Mouse (Mus musculus) frontal cortex, adult (tissue): ENCODE data around the gene Gch1.

Source experiments
- ATAC-seq: cut with Nextera tagmentation; 2 replicates; pipeline ENCODE4 v1.9.2; 2017; ENCODE audit warnings: mild to moderate bottlenecking, moderate library complexity, mixed read lengths; ENCODE audit not compliant: low TSS enrichment

The Gch1 gene

GRCm38 (mm10) chr14:47206601-47207000, 17.4 kb upstream of the Gch1 start:
- no peak for ATAC-seq

- ATAC-seq = no peak
These were observed 16.2 kb upstream of the Gch1 start for GRCm38 (mm10) chr14:47205270-47205972.

- ATAC-seq = no peak
These were observed 8.1 kb upstream of the Gch1 start for GRCm38 (mm10) chr14:47197340-47197739.

GRCm38 (mm10) chr14:47196711-47197110, 7.5 kb upstream of the Gch1 start:
- no peak for ATAC-seq

GRCm38 (mm10) chr14:47194096-47194495, 4.9 kb upstream of the Gch1 start:
- ATAC-seq = no peak

GRCm38 (mm10) chr14:47193506-47193905, 4.3 kb upstream of the Gch1 start:
- ATAC-seq = no peak

- ATAC-seq = no peak
These were observed 2.6 kb upstream of the Gch1 start for GRCm38 (mm10) chr14:47191861-47192260.

- no peak for ATAC-seq
These were observed 1.4 kb upstream of the Gch1 start for GRCm38 (mm10) chr14:47190626-47191025.

GRCm38 (mm10) chr14:47189635-47189955, 382 bp upstream of the Gch1 start:
- no peak for ATAC-seq

- 0 out of 2 replicates have a peak, but pooled peaks have one; percentile 7 for ATAC-seq
These were observed 752 bp downstream of the Gch1 start for GRCm38 (mm10) chr14:47188475-47188847.

- ATAC-seq = no peak
These were observed 1.4 kb downstream of the Gch1 start for GRCm38 (mm10) chr14:47187666-47188360.

GRCm38 (mm10) chr14:47187261-47187660, 2.0 kb downstream of the Gch1 start:
- ATAC-seq = no peak

GRCm38 (mm10) chr14:47186561-47186960, 2.7 kb downstream of the Gch1 start:
- ATAC-seq = no peak

GRCm38 (mm10) chr14:47181497-47182290, 7.5 kb downstream of the Gch1 start:
- no peak for ATAC-seq

GRCm38 (mm10) chr14:47178851-47179250, 10.4 kb downstream of the Gch1 start:
- ATAC-seq = no peak

- ATAC-seq = peak; percentile 92
These were observed 11.3 kb downstream of the Gch1 start for GRCm38 (mm10) chr14:47177846-47178414.

- ATAC-seq = no peak
These were observed 13.0 kb downstream of the Gch1 start for GRCm38 (mm10) chr14:47176226-47176625.

- no peak for ATAC-seq
These were observed 14.1 kb downstream of the Gch1 start for GRCm38 (mm10) chr14:47175136-47175535.

- ATAC-seq = no peak
These were observed 17.1 kb downstream of the Gch1 start for GRCm38 (mm10) chr14:47172073-47172472.

- ATAC-seq = no peak
These were observed 18.6 kb downstream of the Gch1 start for GRCm38 (mm10) chr14:47170499-47171109.

GRCm38 (mm10) chr14:47169677-47170410, 19.4 kb downstream of the Gch1 start:
- ATAC-seq = no peak
